Mouse (Mus musculus): Measurements from ENCODE around the gene Elp4.

GRCm38 (mm10) chr2:105810286-105810685, 94.1 kb downstream of the Elp4 start:
- no peak for TF ChIP-seq CTCF (IDR thresholded peaks at IDR 0.05; ENCODE audit: control insufficient read depth, insufficient read depth, insufficient replicate concordance, low read depth, low read length)
- TF ChIP-seq POLR2A (IDR thresholded peaks at IDR 0.05; ENCODE audit: control insufficient read depth, low read depth, low read length) = no peak
